Mouse (Mus musculus): ENCODE data around the gene Fbxl16.
A peak's percentile ranks its signal among the peaks of the same experiment; 100 is the strongest.

The Fbxl16 gene

DNA sequence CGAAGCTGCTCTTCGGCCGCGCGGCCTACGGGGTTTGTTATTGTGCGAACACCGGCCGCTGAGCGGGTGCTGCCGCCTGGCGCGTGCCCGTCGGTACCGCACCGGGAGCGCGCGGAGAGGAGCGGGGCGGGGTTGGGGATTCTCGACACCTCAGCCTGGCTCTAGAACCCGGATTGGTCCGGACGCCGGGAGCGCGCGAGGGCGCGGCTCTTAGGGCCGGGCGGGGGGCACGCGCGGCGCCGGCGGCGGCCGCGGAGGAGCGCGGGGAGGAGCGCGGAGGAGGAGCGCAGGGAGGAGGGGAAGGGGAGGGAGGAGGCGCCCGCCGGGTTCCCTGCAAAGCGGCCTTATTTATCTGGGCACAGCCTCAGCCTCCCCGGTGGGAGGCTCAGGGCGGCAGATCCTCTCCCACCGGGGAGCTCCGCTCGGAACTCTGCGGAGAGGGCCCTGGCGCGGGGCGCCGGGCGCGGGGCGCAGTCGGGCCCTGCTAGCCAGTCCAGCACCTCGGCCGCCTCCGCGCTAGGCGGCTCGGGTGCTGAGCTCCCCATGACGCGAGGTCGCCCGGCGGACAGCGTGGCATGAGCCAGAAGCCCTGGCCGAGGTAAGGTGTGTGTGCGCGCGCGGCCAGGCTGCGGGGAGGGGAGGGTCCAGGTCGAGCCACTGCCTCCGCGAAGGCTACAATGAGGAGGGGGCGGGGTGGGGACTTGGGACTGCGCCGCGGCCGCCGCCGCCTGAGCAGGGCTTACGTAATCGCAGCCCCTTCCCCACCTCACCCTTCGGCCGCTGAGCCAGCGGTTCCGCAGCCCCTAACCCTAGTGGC is at the start of gene Fbxl16:
Fbxl16 (plus strand) TSS at position 297 of the 817 bp plus-strand sequence.
- peak; percentile 85 for DNase-seq (ENCODE audit: low spot score)

DNA sequence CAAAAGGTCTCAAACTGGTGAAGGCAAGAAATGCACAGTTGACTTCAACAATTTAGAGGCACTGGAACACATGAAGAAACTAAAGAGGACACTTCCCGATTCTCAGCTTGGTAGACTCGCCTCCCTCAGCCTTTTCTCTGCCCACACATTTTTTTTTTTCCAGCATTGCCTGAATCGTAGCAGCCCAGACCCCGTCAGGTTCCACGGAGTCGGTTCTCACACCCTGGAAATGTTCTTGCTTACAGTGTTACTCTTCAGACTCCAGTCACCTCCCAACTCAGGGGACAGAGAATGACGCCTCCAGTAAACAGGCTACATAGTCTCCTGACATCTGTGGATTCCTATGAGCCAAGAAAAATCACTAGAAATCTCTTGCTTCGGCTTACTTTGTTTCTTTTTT is 48.7 kb upstream of the Fbxl16 start:
- DNase-seq (ENCODE audit: low spot score), result no peak

DNA sequence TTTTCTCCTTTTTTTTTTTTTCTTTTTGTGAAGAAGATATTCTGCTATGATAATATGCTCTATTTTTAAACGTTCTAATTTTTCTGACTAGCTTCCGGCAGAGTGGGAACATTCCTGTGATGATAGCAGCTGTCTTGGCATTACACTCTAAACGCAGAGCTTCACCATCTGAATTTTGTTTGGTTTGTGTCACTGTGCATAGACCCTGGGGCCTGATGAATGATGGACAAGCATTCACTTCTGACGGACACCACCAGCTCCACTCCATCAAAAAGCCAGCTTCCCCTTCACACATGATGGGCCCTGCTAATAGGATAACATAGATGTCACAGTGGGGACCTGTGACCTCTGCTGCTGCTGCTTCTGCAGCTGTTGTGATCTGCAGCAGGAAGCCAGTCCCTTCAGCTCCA is 47.3 kb upstream of the Fbxl16 start:
- DNase-seq (ENCODE audit: low spot score), result no peak

GRCm38 (mm10) chr17:25762591-25762990 is 46.3 kb upstream of the Fbxl16 start:
- no peak for DNase-seq (ENCODE audit: low spot score)

- no peak for DNase-seq (ENCODE audit: low spot score)
Measured at GRCm38 (mm10) chr17:25765886-25766285, 43.0 kb upstream of the Fbxl16 start.

DNA sequence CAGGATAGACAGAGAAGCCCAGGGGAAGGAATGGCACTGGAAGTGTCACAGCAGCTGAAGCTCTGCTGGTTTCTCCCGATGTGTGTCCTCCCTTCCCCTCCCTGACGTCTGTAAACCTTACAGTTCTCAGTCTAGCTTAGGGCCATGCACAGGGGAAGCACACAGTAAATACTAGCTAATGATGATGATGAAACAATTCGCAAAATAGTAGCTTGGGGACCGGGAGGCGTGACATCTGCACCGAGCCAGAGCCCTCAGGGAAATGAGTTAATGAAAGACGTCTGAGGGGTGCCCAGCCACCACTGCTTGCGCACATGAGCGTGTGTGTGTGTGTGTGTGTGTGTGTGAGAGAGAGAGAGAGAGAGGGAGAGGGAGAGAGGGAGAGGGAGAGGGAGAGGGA is 39.6 kb upstream of the Fbxl16 start:
- DNase-seq (ENCODE audit: low spot score), result no peak

DNA sequence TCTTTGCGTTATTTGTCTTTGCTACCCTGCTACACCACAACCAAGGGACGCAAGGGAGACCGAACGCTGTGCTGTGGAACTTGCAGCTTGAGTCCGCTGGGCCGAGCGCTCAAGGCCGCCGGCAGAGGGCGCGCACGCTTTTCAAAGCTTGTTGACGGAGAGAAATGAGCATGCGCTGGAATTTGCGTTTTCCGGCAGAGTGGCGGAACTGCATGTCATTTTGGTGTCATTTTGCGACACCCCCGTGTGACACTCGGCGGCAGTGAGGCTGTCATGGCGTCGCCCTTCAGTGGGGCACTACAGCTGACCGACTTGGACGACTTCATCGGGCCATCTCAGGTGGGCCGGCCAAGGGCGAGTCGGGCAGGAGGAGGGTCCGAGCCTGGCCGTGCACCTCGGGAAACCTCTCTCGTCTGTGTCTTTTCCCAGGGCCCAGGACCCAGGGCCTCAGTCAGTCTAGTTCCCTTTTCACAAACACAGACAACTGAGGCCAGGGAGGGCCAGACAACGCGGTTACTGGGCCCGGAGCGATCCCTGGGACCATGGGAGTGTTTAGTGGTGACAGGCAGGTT is 35.2 kb upstream of the Fbxl16 start, which contains the start of gene Narfl:
Narfl (plus strand) TSS at position 228 of the 572 bp plus-strand sequence.
- peak; percentile 95 for DNase-seq (ENCODE audit: low spot score)

GRCm38 (mm10) chr17:25775318-25776062 is 33.4 kb upstream of the Fbxl16 start:
- no peak for DNase-seq (ENCODE audit: low spot score)

- DNase-seq (ENCODE audit: low spot score), result no peak
Measured at GRCm38 (mm10) chr17:25777948-25778347, 30.9 kb upstream of the Fbxl16 start.

DNA sequence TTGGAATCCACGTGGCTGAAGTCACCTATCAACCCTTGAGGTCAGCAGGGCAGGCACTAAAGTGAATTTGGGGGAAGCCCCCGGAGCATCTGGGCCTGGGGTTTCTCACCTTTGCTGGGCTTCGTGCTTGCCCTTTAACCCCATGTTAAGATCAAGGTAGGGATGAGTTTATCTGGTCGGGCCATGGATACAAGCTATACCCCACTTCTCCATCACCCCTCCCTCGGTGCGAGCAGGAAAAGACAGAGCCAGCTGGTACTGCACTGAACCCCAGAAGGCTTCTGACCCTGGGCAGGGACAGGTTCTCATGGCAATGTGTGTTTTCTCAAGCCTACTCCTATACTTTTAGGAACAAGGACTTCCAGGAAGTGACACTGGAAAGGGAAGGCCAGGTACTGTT is 27.5 kb upstream of the Fbxl16 start:
- DNase-seq (ENCODE audit: low spot score), result no peak

DNA sequence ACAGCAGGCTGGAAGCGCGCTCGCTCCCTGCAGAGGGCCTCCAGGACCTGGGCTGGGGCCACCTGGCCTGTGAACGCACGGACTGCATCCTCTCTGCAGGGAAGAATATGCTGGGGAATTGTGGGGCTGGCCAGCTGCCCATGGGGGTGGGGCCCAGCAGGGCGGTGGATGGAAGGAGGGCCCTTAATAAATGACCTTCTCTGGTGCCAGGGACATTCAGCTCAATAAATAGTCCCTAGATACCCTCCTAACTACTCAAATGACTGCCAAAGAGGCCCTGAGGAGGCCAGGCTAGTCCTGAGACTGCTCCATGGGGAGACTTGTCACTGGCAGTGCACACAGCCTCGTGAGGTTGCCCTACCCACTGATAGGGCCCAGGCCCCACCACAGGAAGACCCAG is 25.8 kb upstream of the Fbxl16 start:
- no peak for DNase-seq (ENCODE audit: low spot score)

DNA sequence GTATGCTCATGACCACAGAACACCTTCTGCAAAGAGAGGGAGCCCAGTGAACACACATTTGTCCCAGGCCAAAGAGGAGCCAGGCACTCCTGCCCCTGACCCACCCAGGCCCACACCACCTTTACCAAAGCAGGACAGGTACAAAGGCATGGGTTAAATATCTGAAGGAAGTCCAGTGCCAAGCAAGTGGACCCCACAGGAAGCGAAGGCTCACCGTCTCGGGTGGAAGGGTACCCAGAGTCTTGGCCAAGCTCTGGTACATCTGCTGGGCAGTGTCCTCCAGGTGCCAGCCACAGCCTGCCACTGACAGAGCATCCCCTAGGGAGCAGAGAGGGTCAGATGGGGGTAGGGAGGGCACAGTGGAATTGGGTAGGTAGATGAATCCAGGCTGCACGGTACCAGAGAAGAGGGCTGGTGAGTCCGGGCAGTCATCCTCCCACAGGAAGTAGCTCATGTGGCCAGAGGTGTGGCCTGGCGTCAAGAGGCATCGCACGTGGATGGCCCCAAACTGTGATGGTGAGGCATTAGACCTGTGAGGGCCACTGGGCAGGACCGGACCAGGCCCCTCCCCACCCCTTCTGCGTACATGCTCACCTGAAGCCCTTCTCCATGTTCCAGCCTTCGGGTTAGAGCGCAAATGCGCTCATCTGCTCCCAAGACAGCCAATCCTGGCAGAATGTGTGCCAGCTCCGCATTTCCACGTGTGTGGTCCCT is 24.9 kb upstream of the Fbxl16 start:
- no peak for DNase-seq (ENCODE audit: low spot score)

GRCm38 (mm10) chr17:25785281-25785745 is 23.6 kb upstream of the Fbxl16 start, which contains the start of gene Haghl:
Haghl (minus strand) TSS chr17:25785673.
- peak; percentile 94 for DNase-seq (ENCODE audit: low spot score)

DNA sequence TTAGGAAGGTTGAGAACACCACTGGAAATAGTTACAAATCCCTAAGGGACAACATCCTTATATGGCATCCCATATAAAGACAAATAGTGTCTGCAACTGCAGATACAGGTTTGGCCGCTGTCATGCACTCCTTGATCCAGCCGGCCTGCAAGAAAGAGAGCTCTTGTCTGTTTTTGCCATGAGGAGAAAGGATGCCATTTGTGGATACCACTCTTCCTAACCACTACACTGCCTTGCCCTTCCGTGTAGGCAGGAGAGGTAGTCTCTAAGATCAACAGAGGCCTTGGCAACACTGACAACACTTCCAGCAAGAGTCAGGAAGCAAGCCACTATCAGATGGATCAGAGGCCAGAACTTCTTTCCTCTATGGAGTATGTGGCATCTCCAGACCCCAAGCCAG is 22.6 kb upstream of the Fbxl16 start, which contains the start of gene Ccdc78:
Ccdc78 (plus strand) TSS at position 301 of the 400 bp plus-strand sequence.
- DNase-seq (ENCODE audit: low spot score), result no peak

DNA sequence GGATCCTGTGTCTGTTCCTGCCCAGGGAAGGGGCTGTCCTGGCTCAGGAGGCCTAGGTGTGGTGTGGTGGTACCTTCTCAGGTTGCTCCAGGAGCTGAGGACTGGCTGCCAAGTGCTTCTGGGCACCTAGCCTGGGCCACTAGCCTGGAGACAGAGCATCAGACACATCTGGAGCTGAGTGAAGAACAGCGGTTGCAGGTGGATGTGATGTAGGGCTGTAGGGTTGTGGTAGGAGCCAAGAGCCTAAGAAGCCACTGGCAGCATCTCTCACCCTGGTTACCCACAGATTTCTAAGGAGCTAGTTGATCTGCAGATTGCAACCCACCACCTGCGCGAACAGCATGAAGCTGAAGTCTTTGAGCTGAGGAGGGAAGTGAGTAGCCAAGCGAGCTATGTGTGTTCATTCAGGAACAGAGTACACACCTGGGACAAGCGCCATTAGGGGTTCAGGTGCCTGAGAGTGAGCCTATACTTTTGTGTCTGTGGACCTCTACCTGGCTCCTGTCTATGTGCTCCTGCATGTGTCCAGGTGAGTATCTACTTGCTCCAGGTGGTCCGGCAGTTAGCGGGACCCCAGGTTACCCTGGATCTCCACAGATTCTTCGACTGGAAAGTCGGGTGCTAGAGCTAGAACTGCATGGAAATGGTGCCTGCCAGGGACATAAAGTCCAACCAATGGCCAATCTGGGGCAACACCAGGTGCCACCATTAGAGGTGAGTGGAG is 21.9 kb upstream of the Fbxl16 start:
- DNase-seq (ENCODE audit: low spot score), result no peak

- DNase-seq (ENCODE audit: low spot score), result no peak
Measured at GRCm38 (mm10) chr17:25791320-25791842, 17.5 kb upstream of the Fbxl16 start.

DNA sequence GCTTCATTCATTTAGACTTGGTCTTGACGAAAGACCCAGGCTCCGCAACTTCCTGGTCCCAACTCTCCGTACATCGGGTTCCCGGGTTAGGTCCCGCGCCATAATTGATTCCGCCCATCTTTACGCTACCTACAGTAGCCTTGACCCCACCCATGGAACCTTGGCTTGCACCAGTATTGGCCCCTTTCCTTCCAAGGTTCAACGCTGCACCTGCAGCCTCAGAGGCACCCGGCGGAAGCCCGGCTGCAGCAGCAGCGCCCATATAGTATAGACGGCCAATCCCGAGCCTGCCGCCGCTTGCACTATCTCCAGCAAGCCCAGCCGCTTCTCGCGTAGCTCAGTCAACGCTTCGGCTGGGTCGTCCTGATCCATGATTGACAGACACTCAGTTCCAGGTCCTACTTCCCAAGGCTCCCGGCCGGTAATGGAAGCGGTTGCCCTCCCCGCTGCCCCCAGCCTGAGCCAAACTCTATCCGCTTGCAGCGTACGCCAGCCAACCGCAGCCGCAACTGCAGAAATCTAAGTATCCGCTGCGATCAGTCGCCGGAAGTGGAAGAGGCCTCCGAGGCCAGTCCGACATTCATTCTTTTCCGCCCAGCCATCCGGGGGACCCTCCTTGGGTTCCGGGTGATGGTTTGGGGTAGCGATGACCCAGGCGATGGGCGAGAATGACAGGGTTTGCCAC is 16.9 kb upstream of the Fbxl16 start:
- DNase-seq (ENCODE audit: low spot score), result peak; percentile 71

- DNase-seq (ENCODE audit: low spot score), result no peak
Measured at GRCm38 (mm10) chr17:25792615-25793014, 16.3 kb upstream of the Fbxl16 start, which contains the start of gene Fam173a. Fam173a (minus strand) TSS chr17:25792901.

DNA sequence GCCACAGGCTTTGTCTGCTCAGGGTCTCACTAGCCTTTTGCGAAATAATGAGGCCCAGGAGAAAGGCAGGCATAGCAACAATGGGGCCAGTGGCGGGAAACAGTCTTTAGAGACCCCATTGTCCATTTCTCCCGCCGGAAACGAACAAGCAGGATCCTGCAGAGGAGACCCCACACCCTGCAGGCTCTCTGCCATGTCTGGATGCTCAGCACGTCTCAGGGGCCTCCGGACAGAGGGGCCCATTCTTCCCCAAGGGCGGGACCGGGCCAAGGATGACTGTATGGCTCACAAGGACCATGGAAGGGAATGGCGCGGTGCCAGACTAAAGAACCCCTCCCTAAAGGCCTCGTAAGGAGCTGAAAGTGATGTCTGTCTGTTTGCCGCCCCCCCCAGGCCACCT is 14.7 kb upstream of the Fbxl16 start:
- no peak for DNase-seq (ENCODE audit: low spot score)

DNA sequence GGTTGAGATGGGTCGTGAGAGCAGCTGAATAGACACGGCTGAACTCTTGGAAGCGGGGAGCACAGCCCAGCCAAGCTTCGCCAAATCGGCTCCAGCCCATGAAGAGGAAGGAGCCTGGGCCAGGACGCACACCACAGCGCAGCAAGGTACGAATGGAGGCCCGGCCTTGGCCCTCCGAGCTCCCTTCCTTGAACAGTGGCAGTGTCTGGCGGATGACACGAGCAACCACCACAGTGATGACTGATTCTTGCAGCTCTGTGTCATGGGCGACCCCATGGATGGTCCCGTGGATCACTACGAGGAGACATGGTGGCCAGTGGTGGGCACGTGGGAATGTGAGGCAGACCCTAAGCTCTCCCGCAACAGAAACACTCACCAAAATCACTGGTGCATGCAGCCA is 13.9 kb upstream of the Fbxl16 start:
- DNase-seq (ENCODE audit: low spot score), result no peak
